Mouse (Mus musculus): ENCODE results near the gene Trim7.

- TF ChIP-seq POLR2A (IDR thresholded peaks at IDR 0.05; ENCODE audit: insufficient read depth, low read depth, low read length) = 0 out of 2 replicates have a peak, but pooled peaks have one; percentile 43
- peak; percentile 51 for TF ChIP-seq CTCF (IDR thresholded peaks at IDR 0.05)
- peak; percentile 87 for TF ChIP-seq EP300 (IDR thresholded peaks at IDR 0.05; ENCODE audit: insufficient read depth, low read depth, low read length)
Observed at GRCm38 (mm10) chr11:48853474-48854180, 27.7 kb downstream of the Trim7 start.

Measured in heart, adult 2 months (tissue).